Mouse (Mus musculus) left cerebral cortex, postnatal 36 days (tissue): ENCODE measurements around the gene Hexim1. TPM values are rescaled to one million over a fixed set of nuclear protein-coding genes. Genes with fewer than 3 reads are reported as not detected.

Experiments
- DNase-seq, 2 experiments: peaks; one replicate each; pipeline ENCODE4 v3.0.0; 2021 to 2022; ENCODE audit warnings: low spot score in 2 of 2, mixed read lengths in 1 of 2
- intact Hi-C: fragments of 180-260 bp; cut with DNase I; formaldehyde crosslinking; loops from one replicate; pipeline ENCODE4 v1.15.1; 2025
- total RNA-seq, 2 experiments: library from RNA; stranded (reverse); gene quantifications; 2 replicates each; pipeline ENCODE4 v1.2.3; 2021

The Hexim1 gene
- 10 to 100 TPM; 42.8 to 51.6 TPM for total RNA-seq

GRCm38 (mm10) chr11:103116008-103116818, at the start of gene Hexim1:
TSS of gene Hexim1 (plus strand) at chr11:103116231.
- intact Hi-C loops = loop anchor here (1.0 to 2.0 kb wide), 2 partner anchors 16 to 43 kb away; partner anchors contain the start of gene Hexim2
- DNase-seq = peak; percentile 100

GRCm38 (mm10) chr11:103067051-103067361, 49.0 kb upstream of the Hexim1 start:
- intact Hi-C loops = no loop called here

GRCm38 (mm10) chr11:103067457-103068001, 48.5 kb upstream of the Hexim1 start:
- intact Hi-C loops = no loop called here
- no peak for DNase-seq

More at GRCm38 (mm10) chr11:103067051-103067361, 49.0 kb upstream of the Hexim1 start:
- no peak for DNase-seq

GRCm38 (mm10) chr11:103068272-103068671, 47.8 kb upstream of the Hexim1 start:
- DNase-seq = no peak
- intact Hi-C loops = no loop called here

GRCm38 (mm10) chr11:103068884-103069283, 47.1 kb upstream of the Hexim1 start:
- no peak for DNase-seq
- intact Hi-C loops = no loop called here

- DNase-seq = no peak
- intact Hi-C loops = no loop called here
These were observed 46.3 kb upstream of the Hexim1 start for GRCm38 (mm10) chr11:103069731-103070130.

- no peak for DNase-seq
- intact Hi-C loops = no loop called here
These were observed 45.6 kb upstream of the Hexim1 start for GRCm38 (mm10) chr11:103070322-103070880.

GRCm38 (mm10) chr11:103073671-103074070, 42.4 kb upstream of the Hexim1 start:
- DNase-seq = no peak
- intact Hi-C loops = no loop called here

GRCm38 (mm10) chr11:103074121-103074650, 41.8 kb upstream of the Hexim1 start:
- DNase-seq = no peak
- intact Hi-C loops = no loop called here

GRCm38 (mm10) chr11:103074796-103075323, 41.2 kb upstream of the Hexim1 start:
- intact Hi-C loops = no loop called here
- DNase-seq = no peak

GRCm38 (mm10) chr11:103076010-103076409, 40.0 kb upstream of the Hexim1 start:
- intact Hi-C loops = no loop called here
- DNase-seq = no peak

GRCm38 (mm10) chr11:103076581-103076980, 39.5 kb upstream of the Hexim1 start:
- intact Hi-C loops = no loop called here
- DNase-seq = no peak

GRCm38 (mm10) chr11:103078131-103078530, 37.9 kb upstream of the Hexim1 start:
- DNase-seq = no peak
- intact Hi-C loops = no loop called here

GRCm38 (mm10) chr11:103080323-103081091, 35.5 kb upstream of the Hexim1 start:
- peak in 1 of 2 experiments; percentile 42 for DNase-seq

GRCm38 (mm10) chr11:103081631-103082030, 34.4 kb upstream of the Hexim1 start:
- intact Hi-C loops = no loop called here
- no peak for DNase-seq

More at GRCm38 (mm10) chr11:103080323-103081091, 35.5 kb upstream of the Hexim1 start:
- intact Hi-C loops = no loop called here

- DNase-seq = no peak
- intact Hi-C loops = no loop called here
These were observed 22.7 kb upstream of the Hexim1 start for GRCm38 (mm10) chr11:103093306-103093705.

GRCm38 (mm10) chr11:103093862-103094833, 21.9 kb upstream of the Hexim1 start:
- DNase-seq = no peak

GRCm38 (mm10) chr11:103095107-103095670, 20.8 kb upstream of the Hexim1 start:
- DNase-seq = no peak
- intact Hi-C loops = no loop called here

More at GRCm38 (mm10) chr11:103093862-103094833, 21.9 kb upstream of the Hexim1 start:
- intact Hi-C loops = no loop called here
